Mouse (Mus musculus) hindbrain, embryonic 12.5 days (tissue): Measurements from ENCODE around the gene Trim31. TPM values are rescaled to one million over a fixed set of nuclear protein-coding genes. Genes with fewer than 3 reads are reported as not detected.

Experiments used
- ATAC-seq: fragments of 200-750 bp; cut with Nextera tagmentation; 2 replicates; pipeline ENCODE4 v1.8.0; 2017; ENCODE audit warnings: moderate TSS enrichment; ENCODE audit not compliant: low FRiP score
- H3K27ac ChIP-seq: fragments of 300-500 bp; sonication (generic); 2 replicates; pipeline ENCODE4 v1.5.1; 2016; ENCODE audit warnings: mild to moderate bottlenecking
- H3K27me3 ChIP-seq: fragments of 300-500 bp; sonication (generic); 2 replicates; pipeline ENCODE4 v1.6.1; 2016; ENCODE audit warnings: mild to moderate bottlenecking
- H3K36me3 ChIP-seq: fragments of 300-500 bp; sonication (generic); 2 replicates; pipeline ENCODE4 v1.6.1; 2016; ENCODE audit warnings: mild to moderate bottlenecking
- H3K4me1 ChIP-seq: fragments of 300-500 bp; sonication (generic); 2 replicates; pipeline ENCODE4 v1.6.1; 2016
- H3K4me2 ChIP-seq: fragments of 300-500 bp; sonication (generic); replicated peaks from 2 replicates; pipeline ENCODE4 v1.6.1; 2016; ENCODE audit warnings: mild to moderate bottlenecking
- H3K4me3 ChIP-seq: fragments of 300-500 bp; sonication (generic); 2 replicates; pipeline ENCODE4 v1.5.1; 2016; ENCODE audit warnings: mild to moderate bottlenecking
- H3K9ac ChIP-seq: fragments of 300-500 bp; sonication (generic); 2 replicates; pipeline ENCODE4 v1.6.1; 2016; ENCODE audit warnings: mild to moderate bottlenecking, moderate library complexity
- H3K9me3 ChIP-seq: fragments of 300-500 bp; sonication (generic); replicated peaks from 2 replicates; pipeline ENCODE4 v1.6.1; 2016; ENCODE audit warnings: mild to moderate bottlenecking
- WGBS: fragments of 180-500 bp; shearing (Covaris S2); methylation state at CpG from one replicate; pipeline ENCODE4 v1.1.7; 2016; 5-methylcytosine and 5-hydroxymethylcytosine counted together
- polyA plus RNA-seq: library from polyadenylated mRNA; unstranded; fragments of >200 nt; fragmentation: Nextera tagmentation; extraction: Ambion mirVana; gene quantifications from 2 replicates; pipeline ENCODE4 v1.2.1, GENCODE M21; 2016

Gene Trim31
- polyA plus RNA-seq, 1 experiment from 2014 or later, result not detected

DNA sequence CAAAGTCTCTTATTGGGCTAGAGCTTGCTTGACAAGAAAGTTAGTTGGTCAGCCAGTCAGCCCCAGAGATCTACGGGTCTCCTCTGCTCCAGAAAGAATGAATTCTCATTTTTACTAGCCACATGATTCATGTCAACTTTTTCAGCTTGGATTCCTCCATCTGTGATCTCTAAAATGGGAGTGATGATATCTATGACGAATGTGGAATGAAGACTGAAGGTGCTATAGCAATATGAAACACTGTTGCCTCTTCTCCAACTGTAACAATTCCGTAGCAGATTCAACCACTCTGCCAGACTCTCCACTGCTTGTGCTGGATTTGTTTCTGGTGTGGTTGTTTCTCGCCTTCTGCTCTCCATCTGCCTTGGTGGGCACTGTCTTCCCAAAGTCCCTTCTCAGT, 33.2 kb downstream of the Trim31 start:
- H3K4me1 ChIP-seq, result no peaks in the 10 kb centered on the region
- ATAC-seq, result no peak
- WGBS, result 89% methylated on average over 4 of the region's 4 CpGs

DNA sequence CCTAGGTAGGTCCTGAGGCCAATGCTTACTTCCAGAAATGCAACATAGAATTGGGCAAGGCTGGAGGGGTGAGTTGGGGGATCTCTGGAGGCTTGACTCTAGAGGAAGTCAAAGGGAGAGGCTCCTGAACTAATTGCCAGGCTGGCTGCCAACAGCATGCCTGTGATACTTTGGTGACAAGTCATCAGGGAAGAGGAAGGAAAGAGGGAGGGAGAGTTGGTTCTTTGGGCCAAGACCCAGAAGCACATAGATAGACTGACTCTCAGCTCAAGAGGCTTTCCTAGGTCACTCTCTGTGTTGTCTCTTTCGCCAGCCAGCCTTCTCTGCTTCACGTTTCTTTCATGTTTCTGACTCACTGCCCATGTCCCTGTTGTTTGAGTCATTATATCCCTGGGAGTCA, 33.9 kb downstream of the Trim31 start:
- ATAC-seq, result no peak
- Histone ChIP-seq H3K4me1 (no peaks in the 10 kb centered on the region), H3K27ac (no peak overlapping the region), H3K4me3 (no peak overlapping the region), H3K9ac (no peak overlapping the region), H3K4me2 (no peak overlapping the region), H3K36me3 (no peaks in the 10 kb centered on the region), H3K27me3 (no peaks in the 10 kb centered on the region), H3K9me3 (no peaks in the 10 kb centered on the region)
- WGBS, result 70% methylated on average over 2 of the region's 2 CpGs

More for the DNA sequence above, 33.2 kb downstream of the Trim31 start:
- H3K4me3 ChIP-seq, result no peak overlapping the region
- H3K4me2 ChIP-seq, result no peak overlapping the region
- H3K27ac ChIP-seq, result no peak overlapping the region
- no peak overlapping the region for H3K9ac ChIP-seq
- no peaks in the 10 kb centered on the region for H3K27me3 ChIP-seq
- H3K36me3 ChIP-seq, result no peaks in the 10 kb centered on the region
- H3K9me3 ChIP-seq, result no peaks in the 10 kb centered on the region

GRCm38 (mm10) chr17:36938056-36938455, 40.1 kb downstream of the Trim31 start:
- no peak for ATAC-seq
- Histone ChIP-seq H3K9ac (no peak overlapping the region), H3K4me3 (no peak overlapping the region), H3K27me3 (peaks cover 32% of the 10 kb centered on the region), H3K4me1 (peaks cover 5% of the 10 kb centered on the region), H3K27ac (no peak overlapping the region), H3K36me3 (no peaks in the 10 kb centered on the region), H3K4me2 (no peak overlapping the region), H3K9me3 (no peaks in the 10 kb centered on the region)
- WGBS, result 93% methylated on average over 2 of the region's 2 CpGs

DNA sequence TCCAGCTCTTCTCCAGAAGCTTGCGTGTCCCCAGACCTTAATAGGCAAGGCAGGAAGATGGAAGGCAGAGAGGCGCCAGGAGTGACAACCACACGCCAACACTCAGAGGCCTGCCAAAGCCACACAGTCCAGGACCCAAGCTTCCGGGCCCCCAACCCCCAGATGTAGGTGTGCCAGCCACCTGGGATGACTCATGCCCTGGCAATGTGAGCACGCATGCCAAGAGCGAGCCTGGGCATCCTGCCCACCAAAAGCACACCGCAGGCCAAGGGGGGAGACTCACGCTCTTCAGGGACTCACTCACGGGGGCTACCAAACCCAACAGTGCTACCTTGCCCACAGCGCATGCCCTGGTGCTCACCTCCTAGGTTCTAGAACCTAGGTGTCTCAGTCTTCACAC, 44.5 kb downstream of the Trim31 start:
- H3K4me3 ChIP-seq, result no peak overlapping the region
- H3K4me2 ChIP-seq, result peak overlapping the region; percentile 66
- H3K9ac ChIP-seq, result no peak overlapping the region
- H3K27me3 ChIP-seq, result peaks cover 66% of the 10 kb centered on the region
- H3K36me3 ChIP-seq, result no peaks in the 10 kb centered on the region
- peaks cover 21% of the 10 kb centered on the region for H3K4me1 ChIP-seq
- no peak for ATAC-seq
- H3K27ac ChIP-seq, result no peak overlapping the region
- no peaks in the 10 kb centered on the region for H3K9me3 ChIP-seq
- WGBS, result 65% methylated on average over 10 of the region's 10 CpGs

DNA sequence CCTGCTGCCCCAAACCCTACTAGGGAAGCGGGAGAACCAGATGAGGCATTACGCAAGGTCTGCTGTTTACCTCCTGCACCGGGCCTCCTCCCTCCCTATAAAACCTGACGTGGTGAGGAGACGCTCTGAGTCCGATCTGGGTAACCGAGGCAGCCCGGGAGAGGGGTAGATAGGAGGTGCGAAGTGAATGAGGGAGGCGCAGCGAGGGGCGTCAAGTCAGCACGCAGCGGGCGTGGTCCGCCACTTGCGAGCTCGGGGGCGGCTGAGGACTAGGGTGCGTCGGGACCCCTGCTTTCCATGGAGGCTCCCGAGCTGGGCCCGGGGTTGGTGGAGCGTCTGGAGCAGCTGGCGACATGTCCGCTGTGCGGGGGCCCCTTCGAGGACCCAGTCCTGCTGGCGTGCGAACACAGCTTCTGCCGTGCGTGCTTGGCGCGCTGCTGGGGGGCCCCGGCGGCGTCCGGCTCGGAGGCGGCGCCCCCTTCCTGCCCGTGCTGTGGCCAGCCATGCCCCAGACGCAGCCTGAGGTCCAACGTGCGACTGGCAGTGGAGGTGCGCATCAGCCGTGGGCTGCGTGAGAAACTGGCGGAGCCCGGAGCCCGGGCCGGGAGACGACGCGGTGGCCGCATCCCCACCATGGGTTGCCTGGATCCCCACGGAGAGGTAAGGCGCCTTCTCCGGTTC, 45.0 kb downstream of the Trim31 start, which contains the start of gene Rnf39:
Rnf39 (plus strand) TSS at position 128 of the 681 bp plus-strand sequence.
- H3K4me3 ChIP-seq, result peak within 1 kb of the TSS; percentile 34
- H3K4me2 ChIP-seq, result peak within 1 kb of the TSS; percentile 66
- no peaks in the 10 kb centered on the region for H3K36me3 ChIP-seq
- no peaks in the 10 kb centered on the region for H3K9me3 ChIP-seq
- 2% methylated on average over 58 of the region's 59 CpGs for WGBS
- no peak for ATAC-seq
- H3K27me3 ChIP-seq, result peaks cover 66% of the 10 kb centered on the region
- H3K27ac ChIP-seq, result no peak within 1 kb of the TSS
- H3K4me1 ChIP-seq, result peaks cover 21% of the 10 kb centered on the region
- peak within 1 kb of the TSS; percentile 52 for H3K9ac ChIP-seq

- H3K4me2 ChIP-seq, result peak overlapping the region; percentile 66; the same call in 1 of the 2 replicates
- ATAC-seq, result no peak
- H3K27ac ChIP-seq, result no peak overlapping the region
- no peak overlapping the region for H3K4me3 ChIP-seq
- peaks cover under 1% of the 10 kb centered on the region; the same call in 1 of the 2 replicates for H3K36me3 ChIP-seq
- H3K9me3 ChIP-seq, result no peaks in the 10 kb centered on the region
- no peak overlapping the region for H3K9ac ChIP-seq
- peaks cover 21% of the 10 kb centered on the region for H3K4me1 ChIP-seq
- WGBS, result 23% methylated on average over 5 of the region's 5 CpGs
- H3K27me3 ChIP-seq, result peaks cover 64% of the 10 kb centered on the region
Observed at GRCm38 (mm10) chr17:36943691-36944090, 45.8 kb downstream of the Trim31 start.

DNA sequence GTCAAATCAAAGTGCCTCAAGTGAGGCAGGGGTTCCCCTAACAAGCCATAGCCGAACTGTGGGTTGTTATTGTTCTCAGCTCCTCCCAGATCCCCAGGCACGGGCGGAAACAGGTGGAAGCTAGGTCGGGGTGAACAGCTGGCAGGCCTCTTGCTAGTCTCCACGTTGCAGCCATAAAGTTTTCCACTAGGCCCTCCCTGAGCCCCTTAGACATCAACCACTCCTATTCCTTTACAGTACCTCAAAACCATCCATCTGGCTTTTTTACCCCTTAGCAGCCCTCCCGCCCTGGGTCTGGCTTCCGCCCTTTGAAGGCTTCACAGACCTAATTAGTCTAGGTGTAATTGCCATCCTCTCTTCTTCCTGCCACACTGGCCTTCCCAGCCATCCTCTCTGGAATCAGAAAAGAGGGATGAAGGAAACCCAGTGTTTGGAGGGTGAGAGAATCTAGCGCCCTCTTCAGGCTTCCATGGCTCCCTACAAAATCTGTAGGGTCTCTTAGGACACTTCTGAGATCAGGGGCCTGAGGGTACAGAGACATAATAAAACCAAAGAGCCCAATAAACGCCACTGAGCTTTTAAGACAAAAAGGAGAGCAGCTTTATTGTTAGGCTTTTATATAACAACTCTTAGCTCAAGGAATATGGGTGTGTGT, 46.3 kb downstream of the Trim31 start:
- Histone ChIP-seq H3K9me3 (no peaks in the 10 kb centered on the region), H3K36me3 (peaks cover 6% of the 10 kb centered on the region), H3K4me2 (no peak overlapping the region), H3K27me3 (peaks cover 62% of the 10 kb centered on the region), H3K4me3 (no peak overlapping the region), H3K9ac (no peak overlapping the region), H3K27ac (no peak overlapping the region), H3K4me1 (peaks cover 21% of the 10 kb centered on the region)
- 24% methylated on average over 9 of the region's 9 CpGs for WGBS
- ATAC-seq, result no peak

- no peaks in the 10 kb centered on the region for H3K9me3 ChIP-seq
- peaks cover 42% of the 10 kb centered on the region for H3K27me3 ChIP-seq
- H3K9ac ChIP-seq, result peak overlapping the region; percentile 70
- peaks cover 30% of the 10 kb centered on the region for H3K4me1 ChIP-seq
- WGBS, result 2% methylated on average over 62 of the region's 62 CpGs
- peak overlapping the region; percentile 45 for H3K4me3 ChIP-seq
- peak overlapping the region; percentile 35; the same call in 1 of the 2 replicates for H3K27ac ChIP-seq
- peak; percentile 57 for ATAC-seq
- peak overlapping the region; percentile 87 for H3K4me2 ChIP-seq
- peaks cover 12% of the 10 kb centered on the region for H3K36me3 ChIP-seq
Observed at GRCm38 (mm10) chr17:36947051-36947819, 49.3 kb downstream of the Trim31 start.

GRCm38 (mm10) chr17:36948286-36948685, 50.4 kb downstream of the Trim31 start:
- Histone ChIP-seq H3K4me2 (no peak overlapping the region), H3K9ac (no peak overlapping the region), H3K4me1 (peaks cover 23% of the 10 kb centered on the region), H3K9me3 (no peaks in the 10 kb centered on the region), H3K4me3 (no peak overlapping the region), H3K27me3 (peaks cover 31% of the 10 kb centered on the region), H3K27ac (no peak overlapping the region), H3K36me3 (peaks cover 12% of the 10 kb centered on the region)
- no peak for ATAC-seq
- WGBS, result 91% methylated on average over 1 of the region's 1 CpGs

DNA sequence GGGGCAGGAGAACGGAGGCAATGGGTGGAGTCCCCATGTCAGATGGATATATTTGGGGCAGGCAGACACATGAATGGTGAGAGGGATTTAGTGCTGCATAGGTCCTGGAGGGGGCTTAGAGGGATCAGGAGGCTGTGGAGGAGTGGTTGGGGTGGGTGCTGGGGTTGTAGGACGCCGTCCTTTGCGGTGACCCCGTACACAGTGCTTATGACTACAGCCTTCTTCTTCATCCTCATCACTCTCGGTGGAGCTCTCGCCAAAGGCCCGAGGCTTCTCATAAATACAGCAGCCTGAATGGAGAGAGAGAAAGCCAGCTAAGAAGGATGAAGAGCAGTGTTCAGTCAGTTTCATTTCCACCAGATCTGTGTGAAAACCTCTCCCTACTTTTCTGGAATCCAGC, 51.3 kb downstream of the Trim31 start:
- ATAC-seq, result no peak
- H3K36me3 ChIP-seq, result peaks cover 13% of the 10 kb centered on the region
- peaks cover 19% of the 10 kb centered on the region for H3K4me1 ChIP-seq
- no peak overlapping the region for H3K27ac ChIP-seq
- H3K9me3 ChIP-seq, result no peaks in the 10 kb centered on the region
- H3K4me3 ChIP-seq, result no peak overlapping the region
- H3K27me3 ChIP-seq, result peaks cover 22% of the 10 kb centered on the region
- WGBS, result 91% methylated on average over 8 of the region's 8 CpGs
- H3K4me2 ChIP-seq, result no peak overlapping the region
- H3K9ac ChIP-seq, result no peak overlapping the region

- Histone ChIP-seq H3K4me3 (peak within 1 kb of the TSS; percentile 60), H3K27me3 (peaks cover 2% of the 10 kb centered on the region; the same call in 1 of the 2 replicates), H3K36me3 (peaks cover 16% of the 10 kb centered on the region), H3K27ac (peak within 1 kb of the TSS; percentile 88), H3K4me2 (peak within 1 kb of the TSS; percentile 74), H3K9ac (peak within 1 kb of the TSS; percentile 74), H3K4me1 (peaks cover 14% of the 10 kb centered on the region), H3K9me3 (no peaks in the 10 kb centered on the region)
- peak; percentile 95 for ATAC-seq
- WGBS, result 2% methylated on average over 36 of the region's 36 CpGs
Observed at GRCm38 (mm10) chr17:36950981-36951947, 53.3 kb downstream of the Trim31 start, which contains the start of gene Ppp1r11. TSS of gene Ppp1r11 (minus strand) at chr17:36951741.
